Mouse (Mus musculus) retina, postnatal 7 days (tissue): ENCODE data around the gene Gopc.

ENCODE experiments used
- DNase-seq: peaks from one replicate; pipeline ENCODE4 v3.0.0-alpha.2; 2012; ENCODE audit warnings: low read depth, low spot score

Gopc gene

DNA sequence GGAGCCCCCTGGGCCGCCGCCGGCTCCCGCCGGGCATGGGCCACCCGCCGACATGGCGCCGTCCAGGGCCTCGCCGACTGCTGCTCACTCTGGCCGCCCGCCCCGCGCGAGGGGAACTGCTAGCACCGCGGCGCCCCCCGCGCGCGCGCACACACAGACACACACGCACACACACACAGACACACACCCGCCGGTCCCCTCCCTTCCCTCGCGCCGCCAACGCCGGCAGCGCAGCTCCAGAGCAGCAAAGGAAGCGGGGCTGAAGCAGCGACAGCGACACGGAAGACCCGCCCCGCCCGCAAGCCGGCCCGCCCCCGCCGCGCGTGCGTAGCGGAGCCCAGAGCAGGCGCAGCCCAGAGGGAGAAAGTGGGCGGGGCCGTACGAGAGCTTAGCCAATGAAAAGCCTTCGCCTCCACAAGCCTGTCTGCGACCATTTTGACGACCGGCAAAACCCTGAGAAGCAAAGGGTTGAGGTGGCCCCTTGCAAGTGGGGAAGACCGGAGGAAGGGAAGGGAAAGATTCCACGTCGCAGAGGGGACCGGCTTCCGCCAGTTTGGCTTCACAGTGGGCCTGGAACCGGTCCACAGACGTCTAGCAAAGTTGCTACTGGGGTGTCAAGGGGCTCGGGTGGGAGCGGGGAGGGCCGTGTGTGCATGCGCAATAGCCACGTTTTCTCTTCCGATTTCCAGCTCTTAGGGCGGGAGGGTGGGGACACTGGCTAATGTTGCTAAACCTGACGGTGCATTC is at the start of gene Gopc:
Gopc (minus strand) TSS at position 280 of the 747 bp plus-strand sequence.
- peak; percentile 96 for DNase-seq

DNA sequence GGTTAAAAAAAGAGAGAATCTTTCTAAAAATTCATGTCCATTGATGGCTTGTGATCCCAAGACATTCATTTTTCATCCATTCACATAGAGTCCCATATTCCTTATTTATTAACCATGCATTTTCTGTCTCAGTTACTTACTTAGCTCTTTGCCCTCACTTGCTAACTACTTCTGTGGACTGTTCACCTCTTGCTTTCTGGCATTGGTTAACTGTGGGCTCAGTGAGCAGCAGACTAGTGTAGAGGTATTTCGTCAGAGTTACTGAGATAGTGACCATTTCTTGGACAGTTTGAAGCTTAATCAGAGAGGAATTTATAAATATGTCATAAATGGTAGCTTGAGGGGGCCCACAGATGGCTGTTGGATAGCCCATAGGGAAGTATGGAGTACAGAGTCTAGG is 49.0 kb upstream of the Gopc start:
- DNase-seq: no peak

DNA sequence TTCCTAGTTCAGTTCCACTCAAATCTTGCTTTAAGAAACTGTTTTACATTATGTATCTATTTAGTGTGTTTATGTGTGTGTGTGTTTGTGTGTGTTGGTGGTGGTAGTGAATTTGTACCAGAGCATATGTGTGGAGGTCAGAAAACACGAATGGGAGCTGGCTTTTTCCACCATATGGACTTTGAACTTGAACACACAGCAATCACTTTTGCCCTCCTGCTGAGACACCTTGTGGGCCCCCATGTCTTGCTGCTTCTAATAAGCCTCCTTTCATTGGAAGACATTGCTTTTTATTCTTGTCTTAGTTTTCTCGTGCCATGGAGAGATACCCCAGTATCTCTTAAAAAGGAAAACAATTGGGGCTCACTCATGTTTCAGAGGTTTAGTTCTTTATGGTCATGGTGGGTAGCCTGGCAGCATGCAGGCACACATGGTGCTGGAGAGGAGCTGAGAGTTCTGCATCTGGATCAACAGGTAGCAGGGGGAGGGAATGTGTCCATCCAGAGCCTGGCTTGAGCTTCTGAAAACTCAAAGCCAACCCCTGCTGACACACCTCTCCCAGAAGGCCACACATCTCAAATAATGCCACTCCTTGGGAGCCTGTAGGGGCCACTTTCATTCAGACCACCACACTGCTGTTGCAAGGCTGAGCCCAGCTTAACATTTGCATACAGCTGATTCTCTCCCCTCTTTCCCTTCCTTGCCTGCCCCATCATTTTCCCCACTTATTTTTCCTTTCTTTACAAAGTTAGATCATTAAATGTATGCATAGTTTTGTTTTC is 45.9 kb upstream of the Gopc start:
- DNase-seq: no peak

DNA sequence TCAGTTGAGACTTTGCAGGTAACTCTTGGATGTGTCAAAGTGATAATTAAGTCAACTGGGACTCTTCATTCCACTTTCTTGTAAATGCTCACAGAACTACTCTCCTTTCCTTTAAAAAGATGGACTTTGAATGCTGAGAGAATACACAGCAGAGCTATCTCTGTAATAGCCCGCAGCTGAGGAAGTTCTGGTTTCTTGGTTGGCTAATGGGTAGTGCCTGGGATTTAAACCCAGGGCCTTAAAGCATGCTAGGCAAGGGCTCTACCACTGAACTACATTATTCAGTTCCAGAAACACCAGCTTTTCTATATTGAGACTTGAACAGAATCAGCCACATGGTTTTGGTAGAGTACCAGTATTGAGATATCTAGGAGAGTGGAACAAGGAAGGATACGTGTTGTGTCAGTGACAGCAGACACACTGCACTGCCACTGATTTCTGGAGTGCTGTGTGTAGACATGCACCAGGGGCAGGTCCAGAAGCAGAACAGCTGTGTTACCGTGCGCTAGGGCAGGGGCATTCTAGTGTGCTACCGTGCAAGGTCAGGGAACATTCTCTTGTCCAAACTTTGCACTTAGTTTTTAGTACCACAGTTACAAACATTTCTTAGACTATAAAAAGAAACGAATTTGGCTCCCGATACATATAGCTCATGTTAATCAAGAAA is 44.5 kb upstream of the Gopc start:
- DNase-seq: no peak

DNA sequence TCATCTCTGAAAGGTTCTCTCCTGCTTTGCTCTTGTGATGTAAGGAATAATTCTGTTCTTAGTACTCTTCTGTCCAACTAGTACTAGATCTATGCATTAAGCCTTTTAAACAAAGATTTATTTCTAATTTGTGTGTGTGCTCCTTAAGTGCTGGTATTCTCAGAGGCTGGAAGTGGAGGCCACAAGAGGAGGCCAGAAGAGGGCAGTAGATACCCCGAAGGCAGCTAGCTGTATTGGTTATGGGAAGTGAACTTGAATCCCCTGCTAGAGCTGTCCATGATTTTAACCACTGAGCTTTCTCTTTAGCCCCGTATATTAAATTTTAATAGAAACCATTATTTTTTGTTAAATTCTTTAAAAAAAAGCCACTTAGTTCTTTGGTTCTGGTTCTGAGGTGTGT is 41.2 kb upstream of the Gopc start:
- DNase-seq: no peak

DNA sequence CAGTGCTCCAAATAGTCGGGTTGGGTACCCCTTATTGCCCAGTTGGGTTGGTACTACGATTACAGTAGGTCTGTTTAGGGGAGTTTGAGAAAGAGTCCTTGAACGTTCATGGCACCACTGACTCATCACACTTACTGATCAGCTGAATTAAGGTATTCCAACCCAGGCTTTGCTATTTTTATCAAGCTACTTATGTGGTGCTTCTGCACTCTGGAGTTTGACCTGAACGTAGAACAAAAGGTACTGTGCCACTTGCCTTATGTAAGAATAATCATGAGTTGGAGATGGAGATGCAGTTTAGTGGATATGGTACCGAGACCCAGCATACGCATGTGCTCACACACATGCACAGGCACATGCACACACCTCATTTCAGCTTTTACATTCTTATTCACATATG is 39.8 kb upstream of the Gopc start:
- no peak for DNase-seq

DNA sequence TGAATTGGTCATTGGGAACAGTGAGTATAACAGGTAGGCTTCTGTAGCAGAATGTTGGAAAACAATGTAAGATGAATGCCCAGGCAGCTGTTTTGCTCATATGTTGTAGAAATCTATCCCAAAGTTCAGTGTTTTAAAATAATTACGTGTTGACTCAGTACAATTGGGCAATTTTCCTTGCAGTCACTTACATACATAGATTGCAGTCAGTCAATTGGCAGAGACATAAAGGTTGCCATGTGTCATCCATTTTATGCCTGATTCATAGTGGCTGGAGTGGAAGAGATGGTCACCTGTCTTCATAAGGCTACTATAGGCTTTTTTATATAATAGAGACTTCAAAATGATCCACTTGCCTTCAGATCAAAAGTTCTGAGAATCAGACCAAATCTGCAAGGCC is 38.6 kb upstream of the Gopc start:
- no peak for DNase-seq

DNA sequence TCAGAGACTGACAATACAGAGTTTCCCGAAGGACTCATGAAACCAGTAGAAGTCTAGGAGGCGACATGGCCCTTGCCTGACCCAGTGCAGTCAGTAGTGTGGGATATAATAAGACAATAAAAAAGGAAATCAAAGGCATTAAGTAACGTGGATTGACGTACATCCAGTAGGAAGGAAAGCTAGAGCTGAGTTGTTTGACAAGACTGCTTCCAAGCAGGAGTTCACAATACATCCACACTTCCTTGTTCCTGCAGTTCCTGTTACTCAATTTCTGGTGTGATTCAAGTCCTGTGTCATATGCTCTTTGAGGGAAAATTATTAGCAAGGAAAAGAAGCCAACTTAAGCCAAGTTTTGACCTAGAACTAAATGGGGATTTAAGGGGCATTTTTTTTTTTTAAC is 37.5 kb upstream of the Gopc start:
- no peak for DNase-seq

DNA sequence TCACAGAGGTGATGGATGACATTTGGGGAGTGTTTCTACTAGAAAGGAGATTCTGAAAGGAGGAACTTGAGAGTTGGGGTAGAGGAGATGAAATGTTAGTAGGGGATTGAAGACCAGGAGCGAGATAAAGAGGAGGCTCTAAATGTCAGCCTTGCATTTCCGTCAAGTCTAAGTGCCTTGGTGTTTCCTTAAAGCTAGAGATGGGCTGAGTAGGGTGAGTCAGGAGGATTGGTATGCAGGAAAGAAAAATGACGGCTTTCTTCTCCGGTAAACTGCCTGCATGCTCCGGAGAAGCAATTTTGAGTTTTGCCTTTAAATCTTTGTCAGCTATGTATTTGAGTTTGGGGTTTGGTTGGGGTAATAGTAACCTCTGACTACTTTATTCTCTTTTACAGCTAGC is 37.0 kb upstream of the Gopc start:
- DNase-seq: no peak

DNA sequence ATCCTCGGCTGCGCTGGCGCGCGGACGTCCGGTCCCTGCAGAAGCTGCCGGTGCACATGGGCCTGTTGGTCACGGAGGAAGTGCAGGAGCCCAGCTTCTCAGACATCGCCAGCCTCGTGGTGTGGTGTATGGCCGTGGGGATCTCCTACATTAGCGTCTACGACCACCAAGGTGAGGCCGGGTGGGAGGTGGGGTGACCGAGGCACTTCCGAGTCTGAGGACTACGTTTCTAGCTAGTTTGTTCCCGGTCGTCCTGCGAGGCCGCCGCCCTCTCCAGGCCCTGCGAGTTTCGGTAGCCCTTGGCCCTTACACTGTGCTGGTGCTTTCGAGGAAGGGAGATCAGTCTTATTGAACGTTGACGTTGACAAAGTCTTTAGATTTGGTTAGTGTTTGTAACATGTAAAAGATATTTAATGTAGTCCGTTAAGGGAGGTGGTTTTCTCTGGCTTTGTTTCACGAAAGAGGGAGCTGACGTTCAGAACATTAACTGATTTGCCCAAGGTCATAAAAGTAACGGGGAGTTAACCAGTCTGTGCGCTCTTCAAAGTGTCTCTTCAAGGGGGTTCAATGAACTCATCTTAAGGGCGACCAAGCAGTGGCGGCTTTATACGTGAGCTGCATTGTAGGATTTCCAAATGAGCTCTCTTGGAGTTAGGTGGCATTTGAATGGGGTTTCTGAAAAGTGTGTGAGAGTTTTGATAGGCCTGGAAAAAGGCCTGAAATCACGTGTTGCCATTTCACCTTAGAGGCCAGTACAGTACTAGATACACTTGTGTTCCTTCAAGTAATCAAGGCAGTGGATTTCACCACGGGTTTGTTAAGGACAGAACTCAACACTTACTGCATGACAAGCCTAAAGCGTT is 36.3 kb upstream of the Gopc start:
- DNase-seq: no peak

DNA sequence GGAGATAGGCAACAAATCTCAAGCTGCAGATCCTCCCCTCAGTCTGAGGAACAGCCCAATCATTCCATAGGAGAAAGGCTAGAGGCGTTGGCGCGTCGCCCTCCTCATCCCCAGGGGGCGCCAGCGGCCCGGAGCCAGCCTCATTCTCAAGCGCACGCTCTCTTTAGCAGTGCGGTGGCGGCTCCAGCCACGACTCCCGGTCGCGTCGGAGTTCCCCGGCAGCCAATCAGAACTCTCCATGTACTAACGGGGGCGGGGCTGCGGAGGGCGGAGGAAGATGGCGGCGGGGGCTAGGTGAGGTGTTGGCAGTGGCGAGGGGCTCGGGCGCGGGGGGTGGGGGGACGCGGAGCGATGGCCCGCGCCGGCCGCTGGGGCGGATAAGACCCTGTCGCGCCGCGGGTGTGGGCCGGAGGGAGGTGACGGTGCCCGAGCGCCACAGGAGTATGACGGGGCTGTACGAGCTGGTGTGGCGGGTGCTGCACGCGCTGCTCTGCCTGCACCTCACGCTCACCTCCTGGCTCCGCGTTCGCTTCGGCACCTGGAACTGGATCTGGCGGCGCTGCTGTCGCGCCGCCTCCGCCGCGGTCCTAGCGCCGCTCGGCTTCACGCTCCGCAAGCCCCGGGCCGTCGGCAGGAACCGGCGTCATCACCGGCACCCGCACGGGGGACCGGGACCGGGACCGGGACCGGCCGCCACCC is 35.5 kb upstream of the Gopc start, which contains the start of gene Nus1:
Nus1 (plus strand) TSS at position 249 of the 699 bp plus-strand sequence.
- peak; percentile 96 for DNase-seq

DNA sequence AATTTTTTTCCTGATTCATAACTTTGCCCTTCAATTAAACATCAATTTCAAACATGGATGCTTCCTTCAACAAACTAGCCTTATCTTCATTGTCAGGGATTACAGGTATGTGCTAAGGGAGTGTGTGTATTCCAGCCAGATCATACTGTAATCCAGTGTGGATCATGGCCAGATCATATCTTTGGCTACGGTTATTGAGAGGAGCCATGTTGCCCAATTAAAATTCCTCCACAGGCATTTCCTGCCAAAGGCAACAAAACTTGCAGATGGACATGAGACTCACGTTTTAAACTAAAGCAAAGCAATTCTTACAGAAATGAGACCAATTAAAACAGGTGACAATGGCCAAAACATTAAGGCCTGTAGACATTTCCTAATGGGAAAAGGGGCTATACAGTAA is 34.5 kb upstream of the Gopc start:
- no peak for DNase-seq

DNA sequence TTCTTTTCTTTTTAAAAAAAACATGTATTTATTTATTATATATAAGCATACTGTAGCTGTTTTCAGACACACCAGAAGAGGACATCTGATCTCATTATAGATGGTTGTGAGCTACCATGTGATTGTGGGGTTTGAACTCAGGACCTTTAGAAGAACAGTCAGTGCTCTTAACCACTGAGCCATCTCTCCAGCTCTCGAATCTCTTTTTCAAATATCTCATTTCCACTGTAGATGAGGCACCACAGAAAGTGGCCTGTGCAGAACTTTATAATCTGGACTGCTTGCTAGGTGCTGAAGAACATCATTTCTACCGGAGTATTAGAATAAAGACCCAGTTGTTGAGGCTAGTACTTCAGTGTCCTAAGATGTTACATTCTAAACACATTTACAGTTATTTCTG is 33.1 kb upstream of the Gopc start:
- DNase-seq: no peak

DNA sequence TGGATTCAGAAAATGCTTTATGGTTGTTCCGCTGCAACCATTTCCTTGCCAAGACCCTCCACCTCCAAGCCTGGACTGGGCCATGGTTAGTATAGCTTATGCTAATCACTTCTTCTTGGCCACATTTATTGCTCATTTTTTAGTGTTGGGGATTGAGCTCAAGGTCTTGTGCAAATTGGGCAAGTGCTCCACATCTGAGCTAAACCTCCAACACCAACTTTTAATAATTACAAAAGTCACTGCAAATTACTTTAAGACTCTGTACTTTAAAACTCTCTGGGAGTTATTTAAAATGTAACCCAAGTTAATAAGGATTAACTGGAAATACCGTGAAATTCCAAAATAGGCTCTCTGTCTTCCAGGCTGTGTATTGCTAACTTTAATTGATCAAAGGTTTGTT is 25.6 kb upstream of the Gopc start:
- no peak for DNase-seq

DNA sequence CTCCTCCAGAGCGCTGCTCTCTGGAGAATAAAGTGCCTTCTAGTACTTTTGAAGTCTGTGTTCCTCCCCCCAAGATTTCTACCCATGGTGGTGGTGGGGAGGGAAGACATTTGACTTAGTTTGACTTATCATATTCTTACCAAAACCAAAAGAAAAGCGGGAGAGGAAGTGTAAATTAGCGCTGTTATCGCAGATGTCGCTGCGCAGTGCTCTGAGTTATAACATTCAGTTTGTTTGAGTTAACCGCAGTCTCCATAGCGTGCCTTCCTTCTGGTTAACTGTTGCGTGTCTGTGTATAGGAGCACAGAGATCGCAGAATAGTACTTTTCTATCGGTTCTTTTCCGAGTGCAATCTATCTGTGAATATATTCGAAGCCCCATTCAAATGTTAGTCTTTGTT is 23.2 kb upstream of the Gopc start:
- DNase-seq: no peak

DNA sequence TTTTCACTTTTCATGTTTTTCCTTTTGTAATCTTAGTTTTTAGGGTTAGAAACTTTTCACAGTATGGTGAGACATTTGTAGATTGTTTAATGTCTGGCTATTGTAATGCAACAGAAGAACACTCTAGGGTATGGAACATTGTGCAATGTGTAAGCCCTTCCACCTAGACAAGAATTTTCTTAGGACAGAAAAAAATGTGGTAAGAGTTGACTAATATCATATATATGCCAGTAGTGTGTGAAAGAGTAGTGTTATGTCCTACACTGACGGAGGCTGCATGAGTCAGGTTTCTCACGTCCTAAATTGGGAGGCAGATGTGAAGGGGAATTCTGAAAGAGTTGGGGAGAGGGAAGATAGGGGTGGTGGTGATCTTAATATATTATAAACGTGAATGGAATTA is 17.8 kb upstream of the Gopc start:
- no peak for DNase-seq

DNA sequence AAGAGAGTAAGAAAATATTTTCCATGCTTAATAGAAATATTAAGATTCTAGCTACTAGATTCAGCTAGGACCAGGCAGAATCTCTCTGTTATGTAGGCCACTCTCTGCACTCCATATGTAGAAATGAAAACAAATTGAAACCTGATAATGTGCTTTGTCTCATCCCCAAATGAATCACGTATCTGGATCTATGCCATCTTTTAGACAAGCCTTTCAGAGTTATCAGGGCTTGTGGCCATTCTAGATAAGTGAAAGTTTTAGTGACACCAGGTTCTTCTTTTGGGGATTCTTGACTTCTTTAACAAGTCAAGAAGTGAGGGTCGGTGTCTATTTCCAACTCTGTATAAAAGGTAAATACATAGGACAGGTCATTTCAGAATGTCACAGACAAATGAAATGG is 16.8 kb upstream of the Gopc start:
- no peak for DNase-seq

DNA sequence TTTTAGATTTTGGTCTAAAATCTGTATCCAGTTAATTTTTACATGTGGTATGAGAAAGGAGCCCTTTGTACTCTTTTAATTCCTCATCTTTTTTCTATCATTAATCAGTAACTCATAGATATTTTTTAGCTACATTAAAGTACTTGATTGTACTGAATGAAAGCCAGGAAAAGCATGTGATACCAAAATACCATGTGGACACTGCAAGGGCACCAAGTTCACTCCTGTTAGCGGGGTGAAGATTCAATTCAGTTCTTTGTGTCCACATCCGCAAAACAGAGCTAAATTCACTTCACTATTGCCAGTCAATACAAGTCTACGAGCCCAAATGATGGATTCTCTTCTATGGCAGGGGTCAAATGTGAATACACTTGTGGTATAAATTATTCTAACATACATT is 14.7 kb upstream of the Gopc start:
- DNase-seq: no peak

DNA sequence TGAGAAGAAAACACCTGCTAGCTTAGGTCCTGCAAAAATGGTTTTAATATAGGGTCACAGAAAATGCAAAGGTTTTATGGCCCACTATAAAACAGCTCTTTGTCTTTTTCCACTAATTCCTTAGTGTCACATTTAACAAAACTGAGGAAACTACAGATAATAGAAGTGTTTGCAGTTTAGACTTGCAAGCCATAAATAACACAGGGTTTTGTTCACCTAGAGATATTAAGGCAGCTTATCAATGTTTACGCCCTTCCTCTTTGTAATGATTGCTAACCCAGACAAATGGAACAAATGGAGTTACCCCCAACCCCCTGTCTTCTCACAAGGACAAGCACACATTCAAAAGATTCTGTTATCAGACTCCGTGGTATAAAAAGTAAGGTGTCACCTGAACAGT is 9.3 kb upstream of the Gopc start:
- DNase-seq: no peak

DNA sequence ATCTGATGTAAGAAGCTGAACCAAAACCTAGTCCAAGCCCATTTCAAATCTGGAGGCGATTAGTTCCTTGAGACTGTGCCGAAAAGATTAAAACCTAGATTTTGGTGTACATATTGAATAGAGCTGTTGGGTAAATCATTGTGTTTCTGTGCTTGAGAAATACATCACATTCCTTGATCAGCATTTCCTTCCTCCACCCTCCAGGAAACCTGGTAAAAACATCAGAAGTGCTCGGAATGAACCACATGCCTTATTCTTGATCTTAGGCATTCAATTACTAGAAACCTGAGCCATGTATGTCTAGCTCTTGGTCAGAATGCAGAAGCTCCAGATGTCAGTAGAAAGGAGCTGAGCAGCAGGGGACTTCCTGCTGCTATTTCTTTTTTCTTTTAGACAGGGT is 7.5 kb upstream of the Gopc start:
- DNase-seq: no peak

DNA sequence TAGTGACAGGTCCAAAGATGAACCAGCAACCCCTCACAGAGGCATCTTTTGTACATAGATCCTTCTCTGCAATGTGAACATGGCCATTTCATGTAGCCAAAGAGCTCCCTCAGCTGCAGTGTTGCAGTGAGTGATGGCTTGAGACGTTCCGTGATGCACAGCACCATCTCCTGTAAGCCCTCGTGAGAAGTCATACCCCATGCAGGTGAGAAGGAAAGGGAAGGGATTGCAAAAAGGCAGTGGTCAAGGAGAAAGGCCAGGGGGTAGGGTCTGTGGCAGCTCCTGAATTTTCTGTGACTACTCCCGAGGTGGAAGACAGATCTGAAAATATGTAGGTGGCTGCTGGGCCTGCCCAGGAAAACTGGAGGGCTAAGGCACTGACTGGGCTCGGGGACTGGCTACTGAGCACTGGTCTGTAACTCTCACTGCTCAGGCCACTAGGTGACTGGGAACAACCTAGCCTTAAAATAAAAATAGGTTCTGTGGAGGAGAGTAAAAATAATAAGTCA is 7.1 kb upstream of the Gopc start, which contains the start of gene Nepn:
Nepn (plus strand) TSS at position 51 of the 509 bp plus-strand sequence.
- DNase-seq: no peak
